Mouse (Mus musculus) small intestine, adult 2 months (tissue): ENCODE data around the gene Nxpe2. TPM values are rescaled to one million over a fixed set of nuclear protein-coding genes. Genes with fewer than 3 reads are reported as not detected.

ENCODE experiments used
- H3K27ac ChIP-seq: fragments of 200-500 bp; 2 replicates; pipeline ENCODE4 v1.5.1; 2012; ENCODE audit warnings: low read depth, low read length, control low read depth, inconsistent platforms; ENCODE audit not compliant: insufficient read depth
- H3K27me3 ChIP-seq: fragments of 200-500 bp; 2 replicates; pipeline ENCODE4 v1.6.1; 2012; ENCODE audit warnings: mild to moderate bottlenecking, moderate library complexity, low read length, inconsistent platforms; ENCODE audit not compliant: control insufficient read depth, insufficient read depth
- H3K36me3 ChIP-seq: fragments of 200-500 bp; 2 replicates; pipeline ENCODE4 v1.6.1; 2012; ENCODE audit warnings: mild to moderate bottlenecking, low read length, control low read depth, inconsistent platforms; ENCODE audit not compliant: control insufficient read depth, insufficient read depth
- H3K4me1 ChIP-seq: fragments of 200-500 bp; 2 replicates; pipeline ENCODE4 v1.6.1; 2012; ENCODE audit warnings: low read length, inconsistent platforms, mixed read lengths; ENCODE audit not compliant: control insufficient read depth, insufficient read depth, insufficient read length
- H3K4me3 ChIP-seq: fragments of 200-500 bp; 2 replicates; pipeline ENCODE4 v1.5.1; 2012; ENCODE audit warnings: low read depth, mild to moderate bottlenecking, control low read depth, inconsistent platforms, low read length, moderate library complexity
- CTCF ChIP-seq: fragments of 200-500 bp; IDR thresholded peaks from 2 replicates; pipeline ENCODE4 v1.5.1; 2012; ENCODE audit warnings: low read depth, mild to moderate bottlenecking, control low read depth, inconsistent platforms, low read length, moderate library complexity, mixed read lengths; ENCODE audit not compliant: insufficient replicate concordance, insufficient read length; ENCODE audit errors: extremely low read depth
- POLR2A ChIP-seq: fragments of 200-500 bp; IDR thresholded peaks from 2 replicates; pipeline ENCODE4 v1.6.1; 2012; ENCODE audit warnings: low read depth, mild to moderate bottlenecking, control low read depth, inconsistent platforms, low read length, moderate library complexity
- WGBS: fragments of 180-500 bp; shearing (Covaris S2); methylation state at CpG from one replicate; pipeline ENCODE4 v1.1.7; 2018; 5-methylcytosine and 5-hydroxymethylcytosine counted together
- polyA plus RNA-seq: library from polyadenylated mRNA; depleted of rRNA; stranded (reverse); fragments of >200 nt; gene quantifications from 2 replicates; pipeline ENCODE4 v1.2.3, GENCODE M21; 2012; rRNA removed

Nxpe2 gene
- polyA plus RNA-seq = 0.52 TPM in 1 of 2 replicates, not detected in the other

GRCm38 (mm10) chr9:48353148-48353698 is at the start of gene Nxpe2:
Gene Nxpe2 (minus strand): TSS chr9:48353454.
- Histone ChIP-seq H3K36me3 (no peaks in the 10 kb centered on the region), H3K27ac (no peak within 1 kb of the TSS), H3K4me3 (no peak within 1 kb of the TSS), H3K4me1 (no peaks in the 10 kb centered on the region), H3K27me3 (no peaks in the 10 kb centered on the region)
- TF ChIP-seq POLR2A (no peak), CTCF (no peak)
- WGBS = 69% methylated on average over 2 of the region's 2 CpGs

DNA sequence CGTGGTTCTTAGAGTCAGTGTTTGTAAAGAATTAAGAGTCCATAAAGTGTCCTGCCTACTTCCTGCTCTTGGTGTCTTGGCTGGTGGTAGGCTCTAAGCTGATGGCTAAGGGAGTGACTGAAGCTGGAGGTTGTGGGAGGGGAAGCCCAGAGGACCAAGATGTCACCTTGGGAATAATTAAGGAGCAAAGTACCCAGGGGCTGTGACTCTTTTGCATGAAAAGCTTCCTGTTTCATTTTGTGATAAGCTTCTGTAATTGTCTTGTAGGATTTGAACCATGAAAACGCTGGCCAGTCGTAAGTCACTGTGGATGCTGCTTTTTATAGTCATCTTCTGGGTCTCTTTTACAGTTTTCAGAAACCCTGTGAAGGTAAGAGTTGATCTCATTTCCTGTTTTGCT is 36.7 kb upstream of the Nxpe2 start:
- H3K4me1 ChIP-seq = no peaks in the 10 kb centered on the region
- H3K27me3 ChIP-seq = no peaks in the 10 kb centered on the region
- WGBS = 47% methylated on average over 3 of the region's 3 CpGs
- H3K27ac ChIP-seq = no peak overlapping the region
- H3K36me3 ChIP-seq = no peaks in the 10 kb centered on the region
- TF ChIP-seq CTCF = no peak
- no peak for TF ChIP-seq POLR2A
- H3K4me3 ChIP-seq = no peak overlapping the region

GRCm38 (mm10) chr9:48388451-48388850 is 35.2 kb upstream of the Nxpe2 start:
- no peaks in the 10 kb centered on the region for H3K27me3 ChIP-seq
- H3K4me1 ChIP-seq = no peaks in the 10 kb centered on the region
- no peak for TF ChIP-seq POLR2A
- no peak for TF ChIP-seq CTCF
- no peak overlapping the region for H3K27ac ChIP-seq
- H3K4me3 ChIP-seq = no peak overlapping the region
- H3K36me3 ChIP-seq = no peaks in the 10 kb centered on the region
- 44% methylated on average over 4 of the region's 4 CpGs for WGBS

- 46% methylated on average over 2 of the region's 2 CpGs for WGBS
- TF ChIP-seq POLR2A (no peak), CTCF (no peak)
- no peaks in the 10 kb centered on the region for H3K4me1 ChIP-seq
- H3K4me3 ChIP-seq = no peak overlapping the region
- H3K27me3 ChIP-seq = no peaks in the 10 kb centered on the region
- no peaks in the 10 kb centered on the region for H3K36me3 ChIP-seq
- H3K27ac ChIP-seq = no peak overlapping the region
These were observed 21.1 kb upstream of the Nxpe2 start for GRCm38 (mm10) chr9:48374357-48374756.

DNA sequence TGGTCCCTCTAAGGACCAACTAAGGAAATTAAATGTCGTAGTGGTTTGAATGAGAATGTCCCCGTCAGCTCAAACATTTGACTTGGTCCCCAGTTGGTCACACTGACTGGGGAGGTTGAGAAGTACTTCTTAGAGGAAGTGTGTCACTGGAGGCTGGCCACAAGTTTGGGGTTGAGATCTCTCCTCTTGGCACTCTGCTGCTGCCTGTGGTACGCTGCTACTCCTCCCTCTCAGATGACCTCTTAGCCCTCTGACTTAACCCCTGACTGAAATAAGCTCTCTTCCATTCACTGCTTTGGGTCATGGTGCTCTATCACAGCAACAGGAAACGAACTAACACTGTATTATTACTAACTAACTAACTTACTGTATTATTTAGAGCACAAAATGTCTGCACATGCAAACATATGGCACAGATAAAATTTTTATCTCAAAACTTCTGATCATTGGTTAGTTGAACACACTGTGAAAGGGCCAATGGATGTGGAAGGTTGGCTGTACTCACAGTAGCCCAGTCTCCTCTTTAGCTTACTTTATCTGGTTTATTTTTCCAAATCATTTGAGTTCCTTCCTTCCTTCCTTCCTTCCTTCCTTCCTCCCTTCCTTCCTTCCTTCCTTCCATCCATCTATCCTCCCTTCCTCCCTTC is 20.1 kb upstream of the Nxpe2 start:
- no peak for TF ChIP-seq POLR2A
- no peak for TF ChIP-seq CTCF
- 70% methylated on average over 4 of the region's 4 CpGs for WGBS
- Histone ChIP-seq H3K4me3 (no peak overlapping the region), H3K4me1 (no peaks in the 10 kb centered on the region), H3K36me3 (no peaks in the 10 kb centered on the region), H3K27me3 (no peaks in the 10 kb centered on the region), H3K27ac (no peak overlapping the region)

GRCm38 (mm10) chr9:48362743-48363142 is 9.5 kb upstream of the Nxpe2 start:
- Histone ChIP-seq H3K4me1 (no peaks in the 10 kb centered on the region), H3K4me3 (no peak overlapping the region), H3K27me3 (no peaks in the 10 kb centered on the region), H3K36me3 (no peaks in the 10 kb centered on the region), H3K27ac (no peak overlapping the region)
- TF ChIP-seq CTCF (no peak), POLR2A (no peak)
- WGBS = 89% methylated on average over 6 of the region's 6 CpGs

GRCm38 (mm10) chr9:48361815-48362631 is 8.8 kb upstream of the Nxpe2 start:
- H3K27me3 ChIP-seq = no peaks in the 10 kb centered on the region
- no peak for TF ChIP-seq POLR2A
- TF ChIP-seq CTCF = no peak
- H3K36me3 ChIP-seq = no peaks in the 10 kb centered on the region
- 73% methylated on average over 14 of the region's 14 CpGs for WGBS
- H3K4me3 ChIP-seq = no peak overlapping the region
- no peak overlapping the region for H3K27ac ChIP-seq
- no peaks in the 10 kb centered on the region for H3K4me1 ChIP-seq
